In the genomic region with DNA sequence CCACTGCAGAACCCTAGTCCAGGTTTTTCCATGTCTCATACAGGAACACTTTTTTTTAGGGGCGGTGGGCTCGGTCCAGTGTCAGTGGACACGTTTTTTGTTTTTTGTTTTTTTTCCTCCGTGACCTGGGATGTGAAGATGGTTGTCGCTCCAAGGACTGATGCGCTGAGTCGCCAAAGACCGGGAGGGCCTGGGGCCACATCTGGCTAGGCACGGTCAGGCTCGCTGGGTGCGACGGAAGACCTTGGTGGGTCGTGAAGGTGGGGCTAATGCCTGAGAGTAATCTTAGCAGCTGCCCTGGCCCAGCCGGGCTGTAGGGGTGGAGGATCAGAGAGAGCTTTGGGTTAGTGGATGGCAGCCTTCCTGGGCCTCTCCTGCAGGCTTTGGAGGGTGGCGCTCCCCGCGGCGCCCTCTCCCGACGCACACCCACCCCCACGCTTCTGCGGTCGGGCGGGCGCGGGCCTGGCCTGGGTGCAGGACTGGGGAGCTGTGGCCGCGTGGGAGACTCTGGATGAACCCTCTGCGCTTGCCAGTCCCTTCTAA, we compare ENCODE assay signal across 8 mouse cellular contexts. TPM values are rescaled to one million over a fixed set of nuclear protein-coding genes. Genes with fewer than 3 reads are reported as not detected.
DNase-seq lines count a peak whose midpoint lies in the region; ATAC-seq lines count a peak whose summit lies in the region.

No protein-coding gene starts in this region.

- WGBS in kidney, embryonic 16.5 days: 1% methylated on average over 29 of the region's 29 CpGs
- WGBS in heart, embryonic 13.5 days: under 1% methylated on average over 29 of the region's 29 CpGs
- under 1% methylated on average over 29 of the region's 29 CpGs for WGBS in limb, embryonic 15.5 days

- no peak for DNase-seq in kidney, adult 8-10 months
- peak; percentile 48 for DNase-seq in MN1 (ENCODE audit: low spot score)
- peak; percentile 50 for DNase-seq in embryo, embryonic 10 days (ENCODE audit: low spot score)
- DNase-seq in neural tube, embryonic 10.5 days (ENCODE audit: extremely low spot score, low spot score): peak; percentile 46
- DNase-seq in urinary bladder, postnatal 4 days (ENCODE audit: low spot score in 2 of 2): no peak

- H3K36me3 ChIP-seq in kidney, embryonic 16.5 days (ENCODE audit: insufficient read depth, low read length): no peaks in the 10 kb centered on the region
- H3K36me3 ChIP-seq in heart, embryonic 13.5 days: peaks cover 5% of the 10 kb centered on the region
- peaks cover 5% of the 10 kb centered on the region; the same call in 1 of the 2 replicates for H3K36me3 ChIP-seq in limb, embryonic 15.5 days

- peak overlapping the region; percentile 67 for H3K27ac ChIP-seq in kidney, embryonic 16.5 days (ENCODE audit: low read length)
- peak overlapping the region; percentile 91 for H3K27ac ChIP-seq in heart, embryonic 13.5 days (replicated peaks)
- H3K27ac ChIP-seq in limb, embryonic 15.5 days: peak overlapping the region; percentile 92

- peak; percentile 18 for ATAC-seq in kidney, embryonic 16.5 days (ENCODE audit: low FRiP score, low TSS enrichment)
- no peak for ATAC-seq in heart, embryonic 13.5 days (ENCODE audit: extremely low read depth, insufficient number of reproducible peaks, low FRiP score, low TSS enrichment)
- no peak for ATAC-seq in limb, embryonic 15.5 days (ENCODE audit: insufficient number of reproducible peaks, low FRiP score, low TSS enrichment, low read depth)

- no peaks in the 10 kb centered on the region for H3K27me3 ChIP-seq in kidney, embryonic 16.5 days (ENCODE audit: insufficient read depth, low read length)
- peaks cover 5% of the 10 kb centered on the region; the same call in 1 of the 2 replicates for H3K27me3 ChIP-seq in heart, embryonic 13.5 days (replicated peaks)
- no peaks in the 10 kb centered on the region for H3K27me3 ChIP-seq in limb, embryonic 15.5 days

- peaks cover 45% of the 10 kb centered on the region for H3K4me1 ChIP-seq in kidney, embryonic 16.5 days (ENCODE audit: insufficient read depth, low read length)
- H3K4me1 ChIP-seq in heart, embryonic 13.5 days: peaks cover 51% of the 10 kb centered on the region
- H3K4me1 ChIP-seq in limb, embryonic 15.5 days: peaks cover 49% of the 10 kb centered on the region

- H3K4me2 ChIP-seq in kidney, embryonic 16.5 days (replicated peaks; ENCODE audit: low read depth, low read length): peak overlapping the region; percentile 89
- peak overlapping the region; percentile 98 for H3K4me2 ChIP-seq in heart, embryonic 13.5 days
- H3K4me2 ChIP-seq in limb, embryonic 15.5 days: peak overlapping the region; percentile 91

- H3K9me3 ChIP-seq in kidney, embryonic 16.5 days (ENCODE audit: low read length): no peaks in the 10 kb centered on the region
- H3K9me3 ChIP-seq in heart, embryonic 13.5 days: no peaks in the 10 kb centered on the region
- H3K9me3 ChIP-seq in limb, embryonic 15.5 days: no peaks in the 10 kb centered on the region

- peak overlapping the region; percentile 93 for H3K4me3 ChIP-seq in kidney, embryonic 16.5 days (ENCODE audit: low read length)
- H3K4me3 ChIP-seq in heart, embryonic 13.5 days: peak overlapping the region; percentile 90
- H3K4me3 ChIP-seq in limb, embryonic 15.5 days: peak overlapping the region; percentile 81

- peak overlapping the region; percentile 91 for H3K9ac ChIP-seq in kidney, embryonic 16.5 days (replicated peaks; ENCODE audit: low read length)
- peak overlapping the region; percentile 99 for H3K9ac ChIP-seq in heart, embryonic 13.5 days
- H3K9ac ChIP-seq in limb, embryonic 15.5 days: peak overlapping the region; percentile 96

RNA-seq across cellular contexts. Expression of gene Agap3, which starts 0.8 kb away (rescaled TPM):
- polyA plus RNA-seq in kidney, embryonic 16.5 days (2015; fragmentation: Nextera tagmentation; extraction: Ambion mirVana): 15.0 and 21.0 TPM in 2 replicates
- polyA plus RNA-seq in heart, embryonic 13.5 days (2015; fragmentation: Nextera tagmentation; extraction: Ambion mirVana): 14.4 and 16.5 TPM in 2 replicates
- polyA plus RNA-seq in limb, embryonic 15.5 days (2015; fragmentation: Nextera tagmentation; extraction: Ambion mirVana): 32.4 and 34.1 TPM in 2 replicates

RNA-seq across cellular contexts. Expression of gene Tmub1, which starts 5.1 kb away (rescaled TPM):
- polyA plus RNA-seq in kidney, embryonic 16.5 days (2015; fragmentation: Nextera tagmentation; extraction: Ambion mirVana): 29.4 and 32.8 TPM in 2 replicates
- 16.2 and 19.9 TPM in 2 replicates for polyA plus RNA-seq in heart, embryonic 13.5 days (2015; fragmentation: Nextera tagmentation; extraction: Ambion mirVana)
- polyA plus RNA-seq in limb, embryonic 15.5 days (2015; fragmentation: Nextera tagmentation; extraction: Ambion mirVana): 21.3 and 23.9 TPM in 2 replicates

RNA-seq across cellular contexts. Expression of gene Fastk, which starts 7.7 kb away (rescaled TPM):
- polyA plus RNA-seq in kidney, embryonic 16.5 days (2015; fragmentation: Nextera tagmentation; extraction: Ambion mirVana): 143 and 147 TPM in 2 replicates
- 163 and 164 TPM in 2 replicates for polyA plus RNA-seq in heart, embryonic 13.5 days (2015; fragmentation: Nextera tagmentation; extraction: Ambion mirVana)
- 108 and 130 TPM in 2 replicates for polyA plus RNA-seq in limb, embryonic 15.5 days (2015; fragmentation: Nextera tagmentation; extraction: Ambion mirVana)

RNA-seq across cellular contexts. Expression of gene Slc4a2, which starts 29.1 kb away (rescaled TPM):
- polyA plus RNA-seq in kidney, embryonic 16.5 days (2015; fragmentation: Nextera tagmentation; extraction: Ambion mirVana): 52.5 and 53.8 TPM in 2 replicates
- 26.9 and 29.3 TPM in 2 replicates for polyA plus RNA-seq in heart, embryonic 13.5 days (2015; fragmentation: Nextera tagmentation; extraction: Ambion mirVana)
- 36.7 and 40.0 TPM in 2 replicates for polyA plus RNA-seq in limb, embryonic 15.5 days (2015; fragmentation: Nextera tagmentation; extraction: Ambion mirVana)

RNA-seq across cellular contexts. Expression of gene Cdk5, which starts 29.4 kb away (rescaled TPM):
- polyA plus RNA-seq in kidney, embryonic 16.5 days (2015; fragmentation: Nextera tagmentation; extraction: Ambion mirVana): 51.1 and 51.5 TPM in 2 replicates
- polyA plus RNA-seq in heart, embryonic 13.5 days (2015; fragmentation: Nextera tagmentation; extraction: Ambion mirVana): 25.8 and 28.7 TPM in 2 replicates
- polyA plus RNA-seq in limb, embryonic 15.5 days (2015; fragmentation: Nextera tagmentation; extraction: Ambion mirVana): 48.6 and 54.9 TPM in 2 replicates

Comparison
In these comparisons a context has a peak if more than half of its experiments do, and no peak if none do; other contexts are left out.
1. DNase-seq: peak in MN1 (single experiment), embryo, embryonic 10 days (single experiment) and neural tube, embryonic 10.5 days (single experiment); none in kidney, adult 8-10 months (0 of 2) and urinary bladder, postnatal 4 days (0 of 2).
2. Peak in every context shown above with its lines, with median percentiles within 50 percentile points of each other: H3K27ac ChIP-seq, H3K4me2 ChIP-seq, H3K4me3 ChIP-seq and H3K9ac ChIP-seq.